Mouse (Mus musculus): Measurements from ENCODE around the gene Tmem132d. TPM values are rescaled to one million over a fixed set of nuclear protein-coding genes. Genes with fewer than 3 reads are reported as not detected.
"Not testable (repeated sequence)": the region's sequence is repeated elsewhere in the genome, so short reads cannot be mapped to it uniquely, and the experiment has no call there.

Gene Tmem132d
- polyA plus RNA-seq, 1 experiment = not detected

DNA sequence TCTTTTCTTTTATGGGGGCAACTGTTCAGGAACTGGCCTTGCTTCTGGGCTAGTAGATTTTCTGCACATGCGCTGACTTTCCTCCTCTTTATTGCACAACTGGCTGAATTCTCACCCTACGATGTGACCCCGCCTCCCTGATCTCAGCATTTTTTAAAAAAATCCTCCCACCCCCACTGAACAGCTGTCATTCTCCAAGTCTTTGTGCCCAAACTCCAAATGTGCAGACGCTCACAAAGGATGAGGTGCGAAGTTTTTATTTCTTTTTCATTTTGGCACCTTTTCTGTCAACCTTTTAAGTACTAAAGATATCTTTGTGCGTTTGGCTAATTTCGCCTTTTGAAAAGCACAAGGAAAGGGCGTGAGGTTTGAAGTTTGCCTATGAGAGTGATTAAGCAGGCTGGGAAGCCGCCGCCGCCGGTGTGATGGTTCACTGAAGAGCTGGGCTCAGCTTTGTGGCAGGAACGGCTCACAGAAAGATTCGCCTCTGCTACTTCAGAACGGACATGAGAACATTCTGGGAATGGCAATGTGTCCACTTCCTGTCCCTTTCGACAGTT is 478.6 kb downstream of the Tmem132d start:
- Histone ChIP-seq H3K36me3 (ENCODE audit: control insufficient read depth, insufficient read depth, low read length) (no peaks in the 10 kb centered on the region), H3K4me3 (ENCODE audit: insufficient read depth, low read depth, low read length) (no peak overlapping the region), H3K4me1 (ENCODE audit: control insufficient read depth, insufficient read depth, low read length) (no peaks in the 10 kb centered on the region; the same call in 1 of the 2 replicates), H3K27me3 (replicated peaks; ENCODE audit: control insufficient read depth, insufficient read depth, low read length) (no peaks in the 10 kb centered on the region), H3K27ac (ENCODE audit: insufficient read depth, low read depth, low read length) (no peak overlapping the region)
- no peak for TF ChIP-seq POLR2A (IDR thresholded peaks at IDR 0.05; ENCODE audit: low read depth, low read length)
- no peak for TF ChIP-seq CTCF (conservative IDR thresholded peaks at IDR 0.05; ENCODE audit: insufficient read depth, insufficient read length, low read depth, low read length)
- WGBS = 56% methylated on average over 16 of the region's 16 CpGs
- DNase-seq = no peak

DNA sequence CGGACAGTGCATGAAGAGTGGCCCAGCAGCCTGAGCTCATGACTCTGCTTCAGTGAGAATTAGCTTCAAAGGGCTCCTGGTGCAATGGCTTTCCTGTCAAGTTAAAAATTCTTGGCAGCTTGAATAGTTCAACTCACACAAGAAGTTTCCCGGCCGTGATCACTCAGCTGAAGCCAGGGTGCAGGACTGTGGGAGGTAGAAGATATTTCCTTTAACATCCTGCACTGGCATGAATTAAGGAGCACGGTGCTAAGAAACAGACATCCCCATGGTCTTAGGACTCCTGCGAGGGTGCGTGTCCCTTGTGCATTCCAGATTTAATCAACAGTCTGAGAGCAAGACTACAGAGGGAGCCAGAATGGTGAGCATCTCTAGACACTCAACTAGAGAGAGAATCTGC is 480.1 kb downstream of the Tmem132d start:
- Histone ChIP-seq H3K27me3 (replicated peaks; ENCODE audit: control insufficient read depth, insufficient read depth, low read length) (no peaks in the 10 kb centered on the region), H3K36me3 (ENCODE audit: control insufficient read depth, insufficient read depth, low read length) (no peaks in the 10 kb centered on the region), H3K4me3 (ENCODE audit: insufficient read depth, low read depth, low read length) (no peak overlapping the region), H3K27ac (ENCODE audit: insufficient read depth, low read depth, low read length) (no peak overlapping the region), H3K4me1 (ENCODE audit: control insufficient read depth, insufficient read depth, low read length) (no peaks in the 10 kb centered on the region; the same call in 1 of the 2 replicates)
- no peak for TF ChIP-seq POLR2A (IDR thresholded peaks at IDR 0.05; ENCODE audit: low read depth, low read length)
- no peak for TF ChIP-seq CTCF (conservative IDR thresholded peaks at IDR 0.05; ENCODE audit: insufficient read depth, insufficient read length, low read depth, low read length)
- WGBS = 31% methylated on average over 6 of the region's 6 CpGs
- peak; percentile 22 for DNase-seq

DNA sequence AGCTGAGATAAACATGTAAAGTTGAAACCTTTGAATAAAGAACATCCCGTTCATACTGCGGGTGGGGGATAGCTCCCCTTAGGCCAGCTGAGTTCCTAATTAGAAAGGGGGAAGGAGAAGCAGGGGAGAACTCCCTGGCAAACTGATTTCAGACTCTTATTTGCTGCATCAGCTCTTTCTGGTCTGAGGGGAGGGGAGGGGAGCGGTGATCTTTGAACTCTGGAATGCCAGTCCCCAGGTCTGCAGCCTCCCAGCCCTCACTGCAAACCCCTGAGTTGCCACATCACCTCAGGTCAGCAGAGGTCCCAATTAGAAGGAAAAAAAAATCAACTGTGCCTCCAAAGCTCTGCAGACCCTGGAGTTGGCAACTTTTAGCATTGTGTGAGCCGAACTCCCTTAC is 482.3 kb downstream of the Tmem132d start:
- H3K4me1 ChIP-seq (ENCODE audit: control insufficient read depth, insufficient read depth, low read length) = no peaks in the 10 kb centered on the region; the same call in 1 of the 2 replicates
- TF ChIP-seq CTCF (conservative IDR thresholded peaks at IDR 0.05; ENCODE audit: insufficient read depth, insufficient read length, low read depth, low read length) (no peak), POLR2A (IDR thresholded peaks at IDR 0.05; ENCODE audit: low read depth, low read length) (no peak)
- no peak overlapping the region for H3K4me3 ChIP-seq (ENCODE audit: insufficient read depth, low read depth, low read length)
- no peak overlapping the region for H3K27ac ChIP-seq (ENCODE audit: insufficient read depth, low read depth, low read length)
- no peaks in the 10 kb centered on the region for H3K36me3 ChIP-seq (ENCODE audit: control insufficient read depth, insufficient read depth, low read length)
- no peaks in the 10 kb centered on the region for H3K27me3 ChIP-seq (replicated peaks; ENCODE audit: control insufficient read depth, insufficient read depth, low read length)
- 49% methylated on average over 4 of the region's 4 CpGs for WGBS
- peak; percentile 22 for DNase-seq

DNA sequence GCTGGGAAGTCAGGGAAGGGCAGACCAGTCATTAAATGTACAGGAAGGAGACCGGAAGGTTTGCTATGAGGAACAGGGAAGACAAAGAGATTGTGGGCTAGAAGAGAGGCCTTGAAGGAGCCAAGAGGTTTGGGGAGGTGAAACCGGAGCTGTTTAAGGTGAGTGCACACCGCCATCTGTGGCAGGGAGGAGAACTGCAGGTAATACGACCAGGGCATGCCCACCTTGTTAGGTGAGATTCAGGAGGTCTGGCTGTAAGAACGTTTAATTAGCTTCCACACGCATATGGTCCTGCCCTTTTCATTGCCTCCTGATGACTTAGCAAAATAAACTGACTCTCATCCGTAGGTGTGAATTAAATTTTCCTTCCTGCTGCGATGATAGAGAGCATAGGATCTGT is 485.6 kb downstream of the Tmem132d start:
- Histone ChIP-seq H3K27me3 (replicated peaks; ENCODE audit: control insufficient read depth, insufficient read depth, low read length) (no peaks in the 10 kb centered on the region), H3K4me3 (ENCODE audit: insufficient read depth, low read depth, low read length) (no peak overlapping the region), H3K27ac (ENCODE audit: insufficient read depth, low read depth, low read length) (no peak overlapping the region), H3K4me1 (ENCODE audit: control insufficient read depth, insufficient read depth, low read length) (no peaks in the 10 kb centered on the region), H3K36me3 (ENCODE audit: control insufficient read depth, insufficient read depth, low read length) (no peaks in the 10 kb centered on the region)
- peak; percentile 61 for TF ChIP-seq CTCF (conservative IDR thresholded peaks at IDR 0.05; ENCODE audit: insufficient read depth, insufficient read length, low read depth, low read length)
- no peak for TF ChIP-seq POLR2A (IDR thresholded peaks at IDR 0.05; ENCODE audit: low read depth, low read length)
- peak; percentile 12 for DNase-seq
- 34% methylated on average over 8 of the region's 8 CpGs for WGBS

DNA sequence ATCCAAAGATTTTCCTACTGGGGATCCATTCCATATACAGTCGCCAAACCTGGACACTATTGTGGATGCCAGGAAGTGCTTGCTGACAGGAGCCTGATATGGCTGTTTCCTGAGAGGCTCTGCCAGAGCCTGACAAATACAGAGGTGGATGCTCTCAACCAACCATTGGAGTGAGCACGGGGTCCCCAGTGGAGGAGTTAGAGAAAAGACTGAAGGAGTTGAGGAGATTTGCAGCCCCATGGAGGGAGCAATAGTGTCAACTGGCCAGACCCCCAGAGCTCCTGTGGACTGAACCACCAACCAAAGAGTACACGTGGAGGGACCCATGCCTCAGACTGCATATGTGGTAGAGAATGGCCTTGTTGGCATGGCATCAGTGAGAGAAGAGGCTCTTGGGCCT is 490.7 kb downstream of the Tmem132d start:
- H3K4me3 ChIP-seq (ENCODE audit: insufficient read depth, low read depth, low read length); H3K4me1 ChIP-seq (ENCODE audit: control insufficient read depth, insufficient read depth, low read length); H3K36me3 ChIP-seq (ENCODE audit: control insufficient read depth, insufficient read depth, low read length); DNase-seq; H3K27me3 ChIP-seq (replicated peaks; ENCODE audit: control insufficient read depth, insufficient read depth, low read length); H3K27ac ChIP-seq (ENCODE audit: insufficient read depth, low read depth, low read length): not testable (repeated sequence)
- 82% methylated on average over 3 of the region's 3 CpGs for WGBS

DNA sequence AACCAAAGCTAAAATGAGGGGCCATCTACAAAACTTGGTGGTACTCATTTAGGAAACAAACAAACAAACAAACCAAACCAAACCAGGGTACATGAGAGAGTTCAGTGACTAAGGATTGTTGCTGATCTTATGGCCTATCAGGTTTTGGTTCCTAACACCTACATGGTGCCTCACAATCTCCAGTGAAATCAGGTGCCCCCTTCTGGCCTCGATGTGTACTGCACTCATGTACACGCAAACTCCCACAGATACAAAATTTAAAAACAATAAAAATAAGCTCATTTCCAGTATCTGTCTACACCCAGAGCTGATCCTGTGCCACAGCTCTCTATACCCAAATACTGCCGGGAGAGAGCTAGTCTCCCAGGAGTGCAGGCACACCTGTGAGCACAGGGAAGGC is 495.0 kb downstream of the Tmem132d start:
- TF ChIP-seq POLR2A (IDR thresholded peaks at IDR 0.05; ENCODE audit: low read depth, low read length) (no peak), CTCF (conservative IDR thresholded peaks at IDR 0.05; ENCODE audit: insufficient read depth, insufficient read length, low read depth, low read length) (0 out of 2 replicates have a peak, but pooled peaks have one; percentile 13)
- DNase-seq = no peak
- no peaks in the 10 kb centered on the region for H3K4me1 ChIP-seq (ENCODE audit: control insufficient read depth, insufficient read depth, low read length)

DNA sequence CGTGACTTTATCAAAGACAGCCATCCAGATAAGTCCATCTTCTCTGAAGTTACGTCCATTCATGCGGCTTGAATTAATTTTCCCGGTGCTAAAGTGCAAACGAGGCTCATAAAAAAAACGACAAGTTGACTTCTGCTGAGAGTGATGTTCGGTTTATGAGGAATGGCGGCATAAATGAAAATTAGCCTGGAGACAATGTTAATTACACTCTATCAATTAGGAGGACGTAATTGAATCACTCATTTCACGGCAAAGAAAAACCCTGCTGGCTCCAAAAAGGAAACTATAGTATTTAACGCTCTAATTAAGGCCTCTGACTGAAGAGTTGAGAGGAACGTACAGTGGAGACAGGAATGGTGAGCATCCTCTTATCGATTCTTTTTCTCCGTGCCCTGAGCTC is 503.2 kb downstream of the Tmem132d start:
- H3K36me3 ChIP-seq (ENCODE audit: control insufficient read depth, insufficient read depth, low read length) = no peaks in the 10 kb centered on the region
- no peak overlapping the region for H3K4me3 ChIP-seq (ENCODE audit: insufficient read depth, low read depth, low read length)
- no peaks in the 10 kb centered on the region for H3K27me3 ChIP-seq (replicated peaks; ENCODE audit: control insufficient read depth, insufficient read depth, low read length)
- no peaks in the 10 kb centered on the region for H3K4me1 ChIP-seq (ENCODE audit: control insufficient read depth, insufficient read depth, low read length)
- no peak for DNase-seq
- H3K27ac ChIP-seq (ENCODE audit: insufficient read depth, low read depth, low read length) = no peak overlapping the region
- 70% methylated on average over 14 of the region's 14 CpGs for WGBS
- TF ChIP-seq POLR2A (IDR thresholded peaks at IDR 0.05; ENCODE audit: low read depth, low read length) (no peak), CTCF (conservative IDR thresholded peaks at IDR 0.05; ENCODE audit: insufficient read depth, insufficient read length, low read depth, low read length) (no peak)

More for the DNA sequence above, 495.0 kb downstream of the Tmem132d start:
- Histone ChIP-seq H3K27ac (ENCODE audit: insufficient read depth, low read depth, low read length) (no peak overlapping the region), H3K36me3 (ENCODE audit: control insufficient read depth, insufficient read depth, low read length) (no peaks in the 10 kb centered on the region), H3K27me3 (replicated peaks; ENCODE audit: control insufficient read depth, insufficient read depth, low read length) (no peaks in the 10 kb centered on the region), H3K4me3 (ENCODE audit: insufficient read depth, low read depth, low read length) (no peak overlapping the region)
- WGBS = 75% methylated on average over 3 of the region's 3 CpGs
